Mouse (Mus musculus) retina, adult 2 months (tissue): Measurements from ENCODE around the gene Exog.

Experiments used
- DNase-seq: peaks from one replicate; pipeline ENCODE4 v3.0.0-alpha.2; 2012; ENCODE audit warnings: low read depth, low spot score

The Exog gene

DNA sequence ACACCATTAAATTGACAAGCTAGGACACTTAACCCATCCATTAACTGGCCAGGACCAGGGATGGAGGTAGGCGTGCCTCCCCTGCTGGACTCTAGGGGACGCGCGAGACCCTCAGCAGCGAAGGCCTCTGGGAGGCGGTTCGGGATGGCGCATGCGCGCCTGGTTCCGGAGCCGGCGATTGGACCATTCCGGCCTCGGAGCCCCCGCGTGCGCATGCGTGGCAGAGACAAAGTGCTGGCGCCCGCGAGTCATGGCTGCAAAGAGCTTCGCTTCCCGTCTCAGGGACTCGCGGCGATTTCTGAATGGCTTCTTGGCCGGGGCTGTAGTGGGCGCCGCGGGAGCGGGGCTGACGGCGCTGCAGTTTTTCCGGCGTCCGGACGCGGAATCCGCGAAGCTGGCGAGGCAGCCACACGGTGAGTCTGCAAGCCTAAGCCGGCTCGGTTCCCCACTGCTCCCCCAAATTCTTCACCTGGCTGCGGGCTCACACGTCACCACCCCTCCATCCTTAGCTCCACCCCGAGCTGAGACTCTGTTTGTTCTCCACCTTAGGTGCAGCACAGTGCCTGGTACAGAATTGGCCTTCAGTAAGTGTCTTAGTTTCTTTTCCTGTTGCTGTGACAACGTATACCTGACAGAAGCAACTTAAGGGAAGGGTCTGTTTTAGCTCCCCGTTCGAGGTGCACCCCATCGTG is at the start of gene Exog:
Exog (plus strand) TSS at position 206 of the 692 bp plus-strand sequence.
- DNase-seq = peak; percentile 87

DNA sequence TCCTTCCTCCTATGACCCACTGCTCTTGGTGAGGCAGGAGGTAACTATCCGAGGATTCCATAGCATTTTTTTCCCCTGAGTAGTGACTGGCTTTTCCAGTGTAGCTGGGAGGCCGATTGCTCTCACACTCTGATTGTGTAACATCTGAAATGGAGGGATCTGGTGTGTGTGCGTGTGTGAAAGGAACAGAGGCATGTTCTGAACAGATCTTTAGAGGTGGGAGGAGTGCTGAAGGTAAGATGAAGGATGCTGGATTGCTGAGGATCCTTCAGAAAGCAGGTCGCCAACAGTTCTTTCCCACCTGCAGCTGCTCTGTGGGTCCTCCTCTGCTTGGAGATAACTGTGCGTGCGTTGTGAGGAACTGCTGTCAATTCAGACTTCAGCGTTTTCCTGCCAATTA is 43.4 kb upstream of the Exog start:
- no peak for DNase-seq

DNA sequence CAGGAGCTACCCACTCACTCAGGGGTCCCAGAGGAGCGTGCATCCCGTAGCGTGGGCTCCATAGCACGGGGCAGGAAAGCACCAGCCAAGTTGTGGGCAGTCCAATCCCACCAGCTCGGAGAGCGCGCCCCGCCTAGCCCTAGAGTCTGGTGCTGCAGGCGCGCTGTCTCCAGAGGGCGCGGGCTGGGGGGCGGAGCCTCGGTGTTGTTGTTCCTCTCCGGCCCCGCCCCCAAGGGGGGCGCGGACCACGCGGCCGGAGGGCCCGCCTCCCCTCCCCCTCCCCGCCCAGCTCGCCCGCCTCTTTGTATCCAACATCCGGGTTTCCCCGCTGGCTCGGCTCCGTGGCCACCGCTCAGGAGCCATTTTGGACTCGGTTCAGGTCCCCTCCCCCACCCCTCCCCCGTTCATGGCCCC is 42.9 kb upstream of the Exog start, which contains the start of gene Acvr2b:
Acvr2b (plus strand) TSS at position 318 of the 414 bp plus-strand sequence.
- peak; percentile 94 for DNase-seq

DNA sequence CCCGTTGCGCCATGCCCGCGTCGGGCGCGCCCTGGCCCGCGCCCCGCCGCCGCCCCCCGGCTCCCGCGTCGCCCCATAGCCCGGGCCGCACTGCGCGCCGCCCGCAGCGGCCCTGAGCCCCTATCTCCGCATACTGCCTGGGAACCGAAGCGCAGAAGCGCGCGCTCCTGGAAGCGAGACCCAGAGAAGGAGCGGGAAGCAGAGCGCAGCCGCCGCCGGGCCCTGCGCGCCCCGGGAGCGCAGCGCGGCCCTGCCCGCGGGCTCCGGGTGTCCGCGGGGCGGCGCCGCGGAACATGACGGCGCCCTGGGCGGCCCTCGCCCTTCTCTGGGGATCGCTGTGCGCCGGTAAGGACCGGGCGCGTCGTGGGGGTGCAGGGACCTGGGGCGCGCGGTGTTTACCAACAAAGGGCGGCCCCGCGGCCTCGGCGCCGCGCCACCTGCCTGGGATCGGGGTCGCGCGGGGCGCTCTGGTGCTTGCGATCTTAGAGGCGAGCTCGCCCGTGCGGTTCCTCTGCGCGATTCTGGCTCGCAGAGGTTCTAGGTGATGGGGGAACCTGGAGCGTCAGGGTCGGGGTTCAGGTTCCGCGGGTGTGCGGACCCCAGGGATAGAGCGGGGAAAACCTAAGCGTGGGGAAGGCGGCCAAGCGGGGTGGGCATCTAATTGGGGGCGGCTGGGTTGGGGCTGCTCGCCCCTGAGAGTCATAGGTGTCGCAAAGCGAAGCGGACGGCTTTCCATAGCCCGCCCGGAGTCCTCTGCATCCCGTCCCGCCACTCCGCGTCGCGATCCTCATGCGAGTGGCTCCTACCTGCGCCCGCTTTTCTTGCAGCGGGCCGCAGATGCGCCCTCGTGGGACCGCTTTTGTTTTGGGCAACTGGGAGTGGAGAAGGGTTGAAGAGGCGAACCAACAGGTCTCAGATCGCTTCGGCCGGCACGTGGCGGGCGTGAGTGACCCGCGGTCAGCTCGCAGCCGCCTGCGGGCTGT is 42.2 kb upstream of the Exog start:
- peak; percentile 16 for DNase-seq

DNA sequence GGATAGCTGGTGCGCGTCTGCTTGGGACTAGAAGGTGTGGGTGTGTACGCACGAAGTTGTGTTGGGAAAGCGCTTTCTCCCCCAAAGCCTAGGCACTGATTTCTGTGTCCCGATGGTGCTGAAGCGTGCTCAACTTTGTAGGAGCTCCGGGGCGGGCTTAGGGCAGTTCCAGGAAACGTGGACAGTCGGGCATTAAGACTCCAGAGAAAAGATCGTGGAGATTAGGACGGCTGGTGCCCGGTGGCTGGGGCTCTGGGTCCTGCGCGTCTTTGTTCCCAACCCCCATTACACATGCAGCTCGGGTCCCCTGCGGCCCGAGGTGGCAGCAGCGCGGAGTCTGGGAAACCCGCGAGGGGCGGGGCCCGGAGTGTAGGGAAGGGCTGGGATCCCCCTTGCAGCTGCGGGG is 41.5 kb upstream of the Exog start:
- peak; percentile 16 for DNase-seq

DNA sequence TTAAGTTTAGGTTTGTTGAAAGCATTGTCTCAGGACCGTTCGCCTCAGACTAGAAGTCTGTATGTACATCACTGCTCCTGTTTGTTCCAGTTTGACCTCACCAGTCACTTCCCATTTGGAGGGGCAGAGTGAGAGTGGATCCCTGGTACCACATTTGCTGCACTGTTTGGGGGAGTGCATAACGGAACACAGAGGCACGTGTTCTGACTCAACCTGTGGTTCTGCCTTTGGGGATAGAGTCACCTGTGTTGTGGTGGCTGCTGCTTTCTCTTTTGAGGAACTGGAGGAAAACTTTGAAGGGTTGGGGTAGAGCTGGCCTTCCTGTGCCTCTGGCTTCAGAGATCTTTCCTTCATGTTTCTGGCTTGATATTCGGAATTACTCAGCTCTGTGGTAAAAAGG is 40.7 kb upstream of the Exog start:
- no peak for DNase-seq

DNA sequence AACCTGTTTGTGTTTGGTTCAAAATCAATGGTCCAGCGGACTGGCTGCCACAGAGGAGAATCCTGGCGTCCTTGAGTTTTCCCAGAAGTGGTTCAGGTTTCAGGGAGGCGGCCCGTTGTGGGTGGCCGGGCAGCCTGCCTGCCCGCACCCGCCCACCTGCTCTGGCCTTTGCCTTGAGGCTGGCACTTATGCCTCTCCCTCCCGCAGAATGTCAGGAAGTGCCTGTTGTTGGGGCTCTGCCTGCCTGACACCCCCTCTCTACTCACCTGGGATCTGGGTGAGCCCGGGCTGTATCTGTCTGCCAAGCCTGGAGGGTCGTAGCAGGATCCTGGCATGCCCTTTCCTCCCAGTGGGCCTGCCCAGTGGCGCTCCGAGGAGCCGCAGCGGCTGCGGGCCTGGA is 36.9 kb upstream of the Exog start:
- no peak for DNase-seq

DNA sequence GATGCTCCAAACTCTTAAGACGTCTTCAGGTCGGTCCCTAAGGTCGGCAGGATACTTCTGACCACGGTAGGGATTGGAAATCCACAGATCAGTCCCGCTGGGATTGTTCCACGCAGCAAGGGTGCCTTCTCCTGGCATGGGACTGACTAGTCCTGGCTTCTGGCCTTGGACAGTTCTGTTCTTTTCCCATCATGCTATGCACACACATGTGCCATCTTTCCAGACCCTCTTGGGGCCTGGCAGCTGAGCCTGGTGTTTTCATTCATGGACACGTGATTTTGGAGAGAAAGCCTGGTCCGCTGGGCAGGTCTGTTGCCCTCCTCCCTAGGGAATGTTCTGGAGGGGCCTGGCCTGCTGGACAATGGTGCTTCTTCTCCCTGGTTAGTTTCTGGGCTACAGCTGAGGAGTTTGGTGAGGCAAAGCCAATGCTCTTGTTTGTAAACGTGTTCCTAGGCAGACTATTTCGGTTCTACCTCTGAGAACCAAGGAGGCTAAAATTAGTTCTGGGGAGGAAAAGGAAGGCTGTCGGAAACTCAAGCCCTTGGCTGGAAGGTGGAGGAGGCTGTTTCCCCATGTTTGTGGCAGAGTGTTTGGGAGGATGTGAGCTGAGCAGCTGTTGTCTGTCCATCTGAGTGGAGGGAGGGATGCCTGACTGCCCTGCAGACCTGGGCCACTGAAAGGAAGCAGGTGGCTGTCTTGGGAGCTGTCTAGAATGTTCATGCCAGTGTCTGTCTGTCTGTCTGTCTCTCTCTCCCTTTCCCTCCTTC is 35.7 kb upstream of the Exog start:
- no peak for DNase-seq

DNA sequence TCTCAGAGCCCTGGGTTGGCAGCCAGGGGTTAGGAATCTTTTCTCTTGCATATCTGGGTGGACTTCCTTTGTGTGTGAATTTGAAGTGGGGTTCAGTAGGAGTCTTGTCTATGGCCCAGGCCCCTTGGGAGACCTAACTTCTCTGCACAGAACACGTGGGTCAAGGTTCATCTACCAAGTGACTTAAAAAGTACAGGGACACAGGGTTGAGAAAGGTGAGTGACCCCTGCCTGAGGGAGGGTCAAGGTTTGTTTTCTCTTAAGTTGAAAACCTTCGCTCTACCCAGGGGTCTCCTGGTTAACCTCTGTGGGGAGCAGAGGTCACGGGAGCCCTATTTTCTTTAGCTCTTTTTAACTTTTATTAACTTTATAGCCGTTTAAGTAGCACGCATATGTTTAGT is 34.9 kb upstream of the Exog start:
- DNase-seq = no peak

DNA sequence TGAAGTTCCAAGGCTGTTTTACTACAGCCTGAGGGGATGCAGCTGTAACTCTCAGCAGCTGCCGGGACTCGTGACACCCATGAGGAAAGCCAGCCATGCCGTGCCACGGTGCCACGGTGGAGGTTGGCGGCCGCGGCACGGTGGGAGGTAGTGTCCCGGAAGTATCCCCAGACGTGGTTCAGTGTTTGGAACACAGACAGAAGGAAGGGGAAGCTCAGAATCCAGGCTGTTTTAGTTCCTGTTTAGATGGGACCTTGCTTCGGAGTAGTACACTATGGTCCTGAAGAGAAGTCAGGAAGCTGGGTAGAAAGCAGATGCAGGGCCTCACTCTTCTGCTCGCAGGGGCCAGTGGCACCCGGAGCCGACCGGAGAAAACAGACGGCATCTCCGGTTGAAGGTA is 26.7 kb upstream of the Exog start:
- no peak for DNase-seq

DNA sequence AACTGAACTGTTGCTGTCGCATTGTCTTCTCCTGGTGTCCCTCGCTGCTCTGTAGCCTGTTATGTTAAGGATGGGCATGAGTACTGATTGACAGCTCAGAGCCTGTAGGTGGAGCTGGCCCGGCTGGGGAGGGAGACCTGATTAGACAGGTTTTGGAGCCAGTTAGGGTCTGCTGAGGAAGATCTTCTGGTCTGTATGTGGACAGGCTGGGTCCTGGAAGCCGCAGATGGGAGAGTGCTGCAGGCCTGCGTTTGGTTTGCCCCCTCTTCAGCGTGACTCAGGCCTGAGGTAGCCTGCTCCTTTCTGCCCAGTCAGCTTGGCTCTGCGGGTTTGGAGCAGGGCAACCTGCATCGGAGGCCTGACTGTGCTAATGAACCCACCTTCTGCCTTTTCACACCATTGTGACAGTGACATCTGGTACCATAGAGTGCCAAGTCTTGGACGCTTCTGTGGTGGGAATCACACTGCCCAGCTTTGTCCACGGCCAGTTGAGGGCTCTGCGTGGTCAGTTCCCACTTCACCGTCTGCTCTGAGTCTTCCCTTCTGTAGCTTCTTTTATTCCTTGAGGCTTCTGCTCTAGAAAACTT is 24.8 kb upstream of the Exog start:
- no peak for DNase-seq

DNA sequence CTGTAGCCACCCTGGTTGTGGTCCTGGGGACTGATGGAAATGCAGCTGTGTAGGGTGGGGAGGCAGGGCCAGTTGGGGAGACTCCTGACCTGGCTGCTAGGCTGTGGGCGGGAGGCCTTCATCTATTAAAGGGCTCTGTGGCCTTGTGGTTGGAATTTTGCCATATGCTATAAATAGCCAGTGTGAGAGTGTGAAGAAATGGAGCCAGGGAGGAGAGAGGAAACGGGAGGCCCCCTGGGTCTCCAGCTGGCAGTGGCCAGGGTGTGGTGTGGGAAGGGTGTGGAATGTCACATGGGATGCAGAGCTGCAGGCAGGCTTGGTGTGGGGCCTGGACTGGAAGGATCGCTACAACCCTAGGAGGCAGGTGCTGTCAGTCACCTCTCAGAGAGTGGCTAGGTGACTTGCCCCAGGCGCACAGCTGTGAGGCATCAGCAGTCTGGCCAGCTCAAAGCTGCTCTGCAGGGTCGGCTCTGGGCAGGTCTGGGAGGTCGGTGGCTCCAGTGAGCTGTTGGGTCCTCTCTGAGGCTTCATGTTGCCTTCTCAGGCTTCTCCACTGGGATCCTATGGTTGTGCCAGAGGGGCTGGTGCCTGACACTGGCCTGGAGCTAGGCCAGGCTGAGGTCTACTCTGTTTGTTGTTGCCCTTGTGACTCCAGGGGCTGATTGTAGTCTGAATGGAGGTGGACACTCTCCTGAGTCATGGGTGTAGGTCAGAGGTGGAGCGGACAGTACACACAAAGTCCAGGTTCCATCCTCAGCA is 19.3 kb upstream of the Exog start:
- DNase-seq = no peak

DNA sequence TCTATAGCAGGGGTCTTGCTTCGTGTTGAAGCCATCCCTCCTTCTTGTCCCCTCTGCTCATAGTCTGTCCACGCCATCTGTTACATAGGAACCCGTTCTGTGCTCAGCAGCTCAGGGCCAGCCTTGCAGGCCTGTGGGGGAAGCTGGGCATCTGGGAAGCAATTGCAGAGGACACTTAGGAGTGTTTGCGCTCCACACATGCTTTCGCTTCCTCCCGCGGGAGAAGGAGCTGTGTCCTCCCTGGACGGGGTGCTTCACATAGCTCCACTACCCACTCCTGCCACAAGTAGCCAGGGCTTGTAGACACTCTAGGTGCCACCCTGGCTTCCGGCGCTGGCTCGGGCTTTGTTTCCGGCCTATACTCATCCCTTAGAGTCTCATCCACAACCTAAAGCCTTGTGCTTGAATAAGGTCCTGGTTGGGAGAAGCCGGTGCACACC is 18.7 kb upstream of the Exog start:
- DNase-seq = no peak

DNA sequence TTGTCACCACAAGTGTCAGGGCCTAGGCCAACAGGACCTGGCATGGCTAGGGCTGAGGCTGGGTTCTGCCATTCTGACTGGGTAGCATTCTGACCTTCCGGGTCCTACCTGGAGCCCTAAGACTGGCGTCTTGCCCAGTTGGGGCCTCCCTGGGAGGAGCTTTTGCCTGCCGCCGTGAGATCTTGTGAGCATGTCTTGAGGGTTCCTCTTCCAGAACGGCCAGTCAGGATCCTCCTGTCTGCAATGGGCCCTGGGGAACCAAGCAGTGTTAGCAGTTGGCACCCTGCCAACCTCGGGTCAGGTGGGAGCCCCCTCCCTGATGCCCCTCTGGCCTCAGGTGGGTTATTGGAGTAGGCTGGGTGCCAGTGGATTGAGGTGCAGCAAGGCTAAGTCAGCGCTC is 18.3 kb upstream of the Exog start:
- DNase-seq = no peak

DNA sequence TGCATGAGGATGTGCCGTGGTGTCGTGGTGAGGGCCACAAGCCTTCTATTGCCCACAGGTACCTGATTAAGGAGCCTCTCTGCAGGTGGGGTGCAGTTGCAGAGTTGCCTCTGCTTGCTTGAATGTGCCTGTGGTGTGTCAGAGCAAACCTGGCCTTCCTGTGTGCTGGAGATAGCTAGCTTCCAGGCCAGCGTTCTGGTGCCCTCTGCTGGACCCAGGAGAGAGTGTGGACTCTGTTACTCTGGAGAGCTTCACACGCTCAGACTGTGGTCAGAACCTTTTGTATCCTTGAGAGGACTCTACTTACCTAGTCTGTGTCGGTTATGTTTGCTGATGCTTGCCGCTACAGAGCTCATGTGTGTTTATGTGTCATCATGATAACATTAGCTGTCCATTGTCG is 14.4 kb upstream of the Exog start:
- DNase-seq = peak; percentile 67

DNA sequence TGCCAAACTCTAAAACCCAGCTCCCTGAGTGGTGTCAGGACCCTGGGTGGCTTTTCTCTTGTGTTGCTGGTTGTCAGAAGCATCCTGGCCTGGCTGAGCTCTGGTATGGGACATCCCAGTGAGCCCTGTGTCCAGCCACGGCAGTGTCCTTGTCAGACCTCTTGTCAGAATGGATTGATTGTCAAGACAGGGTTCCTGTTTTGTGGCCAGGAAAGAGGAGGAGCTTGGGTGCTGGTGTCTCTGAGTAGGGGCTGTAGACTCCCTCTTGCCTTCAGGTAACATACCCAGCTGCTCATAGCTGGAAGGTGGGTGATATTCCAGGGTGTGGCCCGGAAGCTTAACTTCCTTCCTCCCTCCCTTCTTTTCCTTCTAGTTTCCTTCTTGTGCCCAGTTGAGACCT is 8.9 kb upstream of the Exog start:
- no peak for DNase-seq

DNA sequence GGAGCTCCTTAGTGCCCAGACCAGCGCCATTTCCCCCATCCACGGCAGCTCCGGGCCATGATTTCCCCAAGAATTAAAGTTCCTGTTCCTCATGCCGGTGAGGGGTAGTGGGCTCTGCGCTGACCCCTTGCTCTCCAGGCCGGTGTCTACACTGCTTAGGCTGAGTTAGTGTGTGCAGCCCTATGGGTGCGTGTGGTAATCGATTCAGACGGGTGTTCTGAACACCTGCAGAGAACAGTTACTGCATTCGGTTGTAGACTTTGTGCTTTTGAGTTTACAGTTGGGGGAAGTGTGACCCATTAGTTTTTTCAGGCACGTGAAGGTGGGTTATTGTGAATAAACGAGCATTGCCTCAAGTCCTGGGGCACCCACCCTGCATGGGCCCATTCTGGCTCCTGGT is 6.7 kb upstream of the Exog start:
- no peak for DNase-seq

DNA sequence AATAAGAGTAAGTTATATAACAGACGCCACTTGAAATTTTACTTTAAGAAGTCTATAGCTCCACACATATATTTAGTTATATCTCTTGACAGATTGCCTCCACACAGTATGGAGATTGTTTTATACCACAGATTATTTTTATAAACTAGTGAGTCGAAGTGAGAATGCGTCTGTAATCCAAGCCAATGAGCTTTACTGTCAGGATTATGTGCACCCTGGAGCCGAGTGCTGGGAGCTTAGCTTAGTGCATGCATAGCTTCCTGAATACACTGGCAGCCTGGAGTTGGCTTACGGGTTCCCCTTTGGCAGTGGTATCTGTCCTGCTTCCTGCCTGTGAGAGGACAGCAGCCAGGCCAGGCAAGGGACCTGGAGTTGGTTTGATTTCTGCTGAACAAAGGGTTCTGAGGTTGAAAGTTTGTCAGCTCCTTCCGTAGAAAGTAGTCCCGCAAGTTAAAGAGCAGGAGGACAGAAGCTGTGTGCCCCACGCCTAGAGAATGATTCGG is 6.2 kb upstream of the Exog start:
- no peak for DNase-seq

DNA sequence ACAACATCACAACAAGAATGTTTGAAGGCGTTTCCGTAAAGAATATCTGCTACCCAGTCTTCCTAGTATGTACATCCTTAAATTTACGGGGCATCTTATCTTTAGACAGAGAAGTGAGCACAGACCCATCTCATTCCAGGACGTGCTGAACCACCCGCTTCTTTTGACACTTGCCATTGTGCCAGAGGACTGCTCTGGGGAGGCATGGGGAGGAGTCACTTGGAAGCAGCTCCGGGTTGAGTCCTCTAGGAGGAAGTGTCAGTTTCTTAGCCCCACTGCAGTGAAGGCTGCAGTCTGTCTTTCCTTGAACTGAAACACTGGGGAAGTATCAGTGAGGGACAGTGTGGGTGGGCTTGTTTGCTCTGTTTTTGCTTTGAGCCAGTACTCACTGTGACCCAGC is 994 bp downstream of the Exog start:
- DNase-seq = no peak

DNA sequence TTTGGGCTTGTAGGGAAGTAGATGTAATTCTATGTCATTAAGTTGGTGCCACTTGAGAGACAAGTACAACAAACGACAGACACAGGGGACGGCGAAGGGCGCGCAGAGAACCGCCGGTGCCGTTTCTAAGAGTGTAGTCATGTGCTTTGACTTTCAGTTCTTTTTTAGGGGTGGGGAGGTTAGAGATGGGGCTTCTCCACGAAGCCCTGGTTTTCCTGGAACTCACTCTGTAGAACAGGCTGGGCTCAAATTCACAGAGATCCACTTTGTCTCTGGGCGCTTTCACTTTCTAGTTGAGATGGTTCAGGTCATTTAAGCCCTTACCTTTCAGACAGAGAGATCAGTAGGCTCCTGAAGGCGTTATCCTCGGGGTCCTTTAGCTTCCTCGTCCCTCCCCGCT is 11.2 kb downstream of the Exog start:
- no peak for DNase-seq

DNA sequence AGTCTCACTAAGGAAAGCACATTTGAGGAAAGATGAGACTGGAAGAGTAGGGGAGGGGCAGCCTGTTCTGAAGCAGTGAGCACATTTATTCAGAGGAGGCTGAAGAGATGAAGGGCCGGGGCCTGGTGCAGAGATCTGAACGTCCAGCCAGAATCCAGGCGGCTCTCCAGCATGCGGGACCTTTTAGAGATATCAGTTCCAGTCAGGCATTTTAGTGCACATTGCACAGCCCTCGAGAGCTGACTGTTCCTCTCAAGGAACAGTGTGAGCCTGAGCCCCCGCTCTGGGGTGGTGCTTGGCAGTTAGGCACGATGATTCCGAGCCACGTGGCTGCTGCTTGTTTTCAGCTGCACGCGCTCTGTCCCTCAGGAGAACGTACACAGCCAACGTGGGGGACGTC is 12.4 kb downstream of the Exog start:
- DNase-seq = no peak
